Mouse (Mus musculus) embryonic facial prominence, embryonic 11.5 days (tissue): ENCODE measurements at regions not wholly inside any gene's neighbourhood (a gene's known extent, or its start where the extent isn't known, plus 50 kb on each side); places are given as distances from the start of the nearest gene placed in this dataset.

Experiments
- ATAC-seq: fragments of 200-750 bp; cut with Nextera tagmentation; replicated peaks from 2 replicates; pipeline ENCODE4 v1.8.0; 2017; ENCODE audit warnings: low read depth; ENCODE audit not compliant: insufficient number of reproducible peaks, low FRiP score, low TSS enrichment
- DNase-seq: peaks from one replicate; pipeline ENCODE4 v3.0.0-alpha.2; 2015; ENCODE audit warnings: low spot score
- H3K27ac ChIP-seq: fragments of 300-500 bp; sonication (generic); replicated peaks from 2 replicates; pipeline ENCODE4 v1.5.1; 2014; ENCODE audit warnings: mild to moderate bottlenecking, low read depth, low read length, control low read depth
- H3K27me3 ChIP-seq: fragments of 300-500 bp; sonication (generic); 2 replicates; pipeline ENCODE4 v1.6.1; 2014; ENCODE audit warnings: mild to moderate bottlenecking, low read length, moderate library complexity, mixed read lengths; ENCODE audit not compliant: control insufficient read depth, insufficient read depth
- H3K36me3 ChIP-seq: fragments of 300-500 bp; sonication (generic); replicated peaks from 2 replicates; pipeline ENCODE4 v1.6.1; 2014; ENCODE audit warnings: low read depth, mild to moderate bottlenecking, low read length, moderate library complexity, mixed read lengths; ENCODE audit not compliant: control insufficient read depth, insufficient read depth
- H3K4me1 ChIP-seq: fragments of 300-500 bp; sonication (generic); 2 replicates; pipeline ENCODE4 v1.6.1; 2014; ENCODE audit warnings: low read length, mixed read lengths; ENCODE audit not compliant: control insufficient read depth, insufficient read depth
- H3K4me2 ChIP-seq: fragments of 300-500 bp; sonication (generic); 2 replicates; pipeline ENCODE4 v1.6.1; 2014; ENCODE audit warnings: low read depth, mild to moderate bottlenecking, control low read depth, low read length, moderate library complexity
- H3K4me3 ChIP-seq: fragments of 300-500 bp; sonication (generic); 2 replicates; pipeline ENCODE4 v1.5.1; 2014; ENCODE audit warnings: low read depth, low read length, control low read depth
- H3K9ac ChIP-seq: fragments of 300-500 bp; sonication (generic); replicated peaks from 2 replicates; pipeline ENCODE4 v1.6.1; 2014; ENCODE audit warnings: mild to moderate bottlenecking, control low read depth, low read length
- H3K9me3 ChIP-seq: fragments of 300-500 bp; sonication (generic); replicated peaks from 2 replicates; pipeline ENCODE4 v1.6.1; 2016; ENCODE audit warnings: mild to moderate bottlenecking, low read length, inconsistent platforms, mixed read lengths; ENCODE audit not compliant: control insufficient read depth
- WGBS: fragments of 180-500 bp; shearing (Covaris S2); extraction: QIAGEN DNeasy Blood & Tissue Kit; methylation state at CpG from one replicate; pipeline ENCODE4 v1.1.7; 2014; 5-methylcytosine and 5-hydroxymethylcytosine counted together

- H3K9ac ChIP-seq, result no peak overlapping the region
- H3K27me3 ChIP-seq, result no peaks in the 10 kb centered on the region
- DNase-seq (peak; percentile 68), ATAC-seq (no peak)
- H3K4me3 ChIP-seq, result no peak overlapping the region
- H3K9me3 ChIP-seq, result no peaks in the 10 kb centered on the region
- 14% methylated on average over 4 of the region's 4 CpGs for WGBS
- H3K4me1 ChIP-seq, result no peaks in the 10 kb centered on the region
- H3K4me2 ChIP-seq, result no peak overlapping the region
- H3K36me3 ChIP-seq, result no peaks in the 10 kb centered on the region
- no peak overlapping the region for H3K27ac ChIP-seq
These were observed 1167.2 kb upstream of the Celf2 start for GRCm38 (mm10) chr2:8676546-8676945.

- H3K36me3 ChIP-seq, result no peaks in the 10 kb centered on the region
- no peak overlapping the region for H3K4me3 ChIP-seq
- H3K4me2 ChIP-seq, result no peak overlapping the region
- no peak overlapping the region for H3K9ac ChIP-seq
- no peaks in the 10 kb centered on the region for H3K27me3 ChIP-seq
- WGBS, result 64% methylated on average over 8 of the region's 8 CpGs
- no peak overlapping the region for H3K27ac ChIP-seq
- no peaks in the 10 kb centered on the region for H3K4me1 ChIP-seq
- no peaks in the 10 kb centered on the region for H3K9me3 ChIP-seq
- ATAC-seq (no peak), DNase-seq (peak; percentile 5)
These were observed 1181.7 kb upstream of the Celf2 start for GRCm38 (mm10) chr2:8690846-8691643.

GRCm38 (mm10) chr2:8729306-8729705 lies 1151.7 kb upstream of the 4930412O13Rik start:
- ATAC-seq, result no peak
- 72% methylated on average over 8 of the region's 8 CpGs for WGBS

GRCm38 (mm10) chr2:8754142-8754541 lies 1126.9 kb upstream of the 4930412O13Rik start:
- Histone ChIP-seq H3K27ac (no peak overlapping the region), H3K36me3 (no peaks in the 10 kb centered on the region), H3K27me3 (no peaks in the 10 kb centered on the region), H3K9ac (no peak overlapping the region), H3K4me3 (no peak overlapping the region), H3K4me1 (no peaks in the 10 kb centered on the region), H3K9me3 (no peaks in the 10 kb centered on the region), H3K4me2 (no peak overlapping the region)
- 0 out of 2 replicates have a peak, but pooled peaks have one; percentile 14 for ATAC-seq
- WGBS, result 8% methylated on average over 1 of the region's 1 CpGs
- peak; percentile 68 for DNase-seq

More at GRCm38 (mm10) chr2:8729306-8729705, 1151.7 kb upstream of the 4930412O13Rik start:
- Histone ChIP-seq H3K27ac (no peak overlapping the region), H3K4me1 (no peaks in the 10 kb centered on the region), H3K27me3 (no peaks in the 10 kb centered on the region), H3K9me3 (no peaks in the 10 kb centered on the region), H3K9ac (no peak overlapping the region), H3K4me3 (no peak overlapping the region), H3K36me3 (no peaks in the 10 kb centered on the region), H3K4me2 (no peak overlapping the region)
- DNase-seq, result no peak

- H3K9ac ChIP-seq, result no peak overlapping the region
- 74% methylated on average over 4 of the region's 4 CpGs for WGBS
- no peak overlapping the region for H3K4me2 ChIP-seq
- no peaks in the 10 kb centered on the region for H3K4me1 ChIP-seq
- no peaks in the 10 kb centered on the region for H3K9me3 ChIP-seq
- no peaks in the 10 kb centered on the region for H3K27me3 ChIP-seq
- no peak for ATAC-seq
- H3K27ac ChIP-seq, result no peak overlapping the region
- H3K36me3 ChIP-seq, result no peaks in the 10 kb centered on the region
- no peak for DNase-seq
- no peak overlapping the region for H3K4me3 ChIP-seq
These were observed 1124.5 kb upstream of the 4930412O13Rik start for GRCm38 (mm10) chr2:8756546-8756945.

GRCm38 (mm10) chr2:8770636-8771035 lies 1110.4 kb upstream of the 4930412O13Rik start:
- Histone ChIP-seq H3K4me1 (no peaks in the 10 kb centered on the region), H3K4me2 (no peak overlapping the region), H3K9ac (no peak overlapping the region), H3K27me3 (no peaks in the 10 kb centered on the region), H3K4me3 (no peak overlapping the region), H3K36me3 (no peaks in the 10 kb centered on the region), H3K27ac (no peak overlapping the region), H3K9me3 (no peaks in the 10 kb centered on the region)
- no peak for DNase-seq
- ATAC-seq, result no peak
- 79% methylated on average over 4 of the region's 4 CpGs for WGBS

GRCm38 (mm10) chr2:8781152-8781935 lies 1099.7 kb upstream of the 4930412O13Rik start:
- Histone ChIP-seq H3K9me3 (no peaks in the 10 kb centered on the region), H3K9ac (no peak overlapping the region), H3K27ac (no peak overlapping the region), H3K4me2 (no peak overlapping the region), H3K4me3 (no peak overlapping the region), H3K27me3 (no peaks in the 10 kb centered on the region), H3K36me3 (no peaks in the 10 kb centered on the region), H3K4me1 (no peaks in the 10 kb centered on the region)
- DNase-seq (no peak), ATAC-seq (no peak)
- WGBS, result 85% methylated on average over 7 of the region's 7 CpGs

- WGBS, result 92% methylated on average over 2 of the region's 2 CpGs
- DNase-seq, result no peak
- H3K9ac ChIP-seq, result no peak overlapping the region
These were observed 1098.8 kb upstream of the 4930412O13Rik start for GRCm38 (mm10) chr2:8782225-8782624.

More at GRCm38 (mm10) chr2:8782225-8782624, 1098.8 kb upstream of the 4930412O13Rik start:
- Histone ChIP-seq H3K36me3 (no peaks in the 10 kb centered on the region), H3K27me3 (no peaks in the 10 kb centered on the region), H3K9me3 (no peaks in the 10 kb centered on the region), H3K27ac (no peak overlapping the region), H3K4me2 (no peak overlapping the region), H3K4me1 (no peaks in the 10 kb centered on the region), H3K4me3 (no peak overlapping the region)
- ATAC-seq, result no peak
